Mouse (Mus musculus) bone marrow, adult 2 months (tissue): ENCODE measurements around the gene Rplp1.

ENCODE experiments used
- CTCF ChIP-seq: fragments of 200-500 bp; IDR thresholded peaks from 2 replicates; pipeline ENCODE4 v1.5.1; 2011; ENCODE audit warnings: low read length, control low read depth; ENCODE audit not compliant: control insufficient read depth, insufficient read depth
- POLR2A ChIP-seq: fragments of 200-500 bp; IDR thresholded peaks from 2 replicates; pipeline ENCODE4 v1.6.1; 2011; ENCODE audit warnings: low read depth, mild to moderate bottlenecking, control low read depth, low read length, borderline replicate concordance; ENCODE audit not compliant: control insufficient read depth

DNA sequence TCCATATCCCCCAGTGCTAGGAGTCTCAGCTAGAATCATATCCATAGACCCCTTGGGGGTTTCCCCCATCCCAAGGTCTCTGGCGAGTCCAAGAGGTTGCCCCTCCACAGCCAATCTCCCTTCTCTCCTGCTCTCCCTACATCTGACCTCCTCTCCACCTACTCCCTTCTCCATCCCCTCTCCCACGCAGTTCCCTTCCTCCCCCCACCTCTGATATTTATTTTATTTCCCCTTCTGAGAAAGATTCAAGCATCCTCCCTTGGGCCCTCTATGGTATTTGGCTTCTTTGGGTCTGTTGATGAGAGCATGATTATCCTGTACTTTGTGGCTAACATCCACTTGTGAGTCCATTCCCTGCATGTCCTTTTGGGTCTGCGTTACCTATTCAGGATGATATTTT lies 6.0 kb downstream of the Rplp1 start:
- TF ChIP-seq CTCF (no peak), POLR2A (no peak)
